Mouse (Mus musculus): ENCODE results near the gene Laptm4a.
"Not testable (repeated sequence)": the region's sequence is repeated elsewhere in the genome, so short reads cannot be mapped to it uniquely, and the experiment has no call there.

Gene Laptm4a

GRCm38 (mm10) chr12:8912860-8913685 lies 8.4 kb upstream of the Laptm4a start:
- DNase-seq (ENCODE audit: low spot score): no peak

DNA sequence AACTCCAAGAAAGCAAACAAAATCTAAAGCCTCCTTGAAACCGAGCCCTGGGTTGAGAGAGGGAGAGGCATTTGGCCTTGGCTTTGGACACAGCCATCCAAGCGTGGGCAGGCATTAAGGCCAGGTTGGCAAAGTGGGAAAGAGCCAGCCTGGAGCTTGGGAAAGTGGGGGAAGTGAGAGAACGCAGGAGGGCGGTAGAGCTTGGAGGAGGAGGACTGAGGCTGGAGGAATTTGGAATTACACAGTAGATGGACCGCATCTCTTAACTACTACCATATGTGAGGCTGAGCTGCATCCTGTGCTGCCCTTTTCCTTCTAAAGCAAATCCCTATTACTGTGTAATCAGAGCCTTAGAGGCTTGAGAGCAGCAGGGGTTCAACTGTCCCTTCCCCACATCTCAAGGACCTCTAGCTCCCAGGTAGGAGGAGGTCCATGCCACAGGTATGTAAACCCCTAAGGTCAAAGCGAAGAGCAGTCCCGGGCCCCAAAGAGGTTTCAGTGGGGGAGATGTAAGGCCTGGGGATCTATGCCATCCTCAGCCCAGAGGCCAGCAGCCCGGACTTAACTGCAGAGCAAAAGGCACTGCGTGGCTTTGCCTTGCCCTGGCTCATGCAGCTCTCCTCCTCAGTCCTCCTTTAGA lies 7.6 kb upstream of the Laptm4a start:
- DNase-seq (ENCODE audit: low spot score): no peak

GRCm38 (mm10) chr12:8916378-8916777 lies 5.1 kb upstream of the Laptm4a start:
- no peak for DNase-seq (ENCODE audit: low spot score)

- DNase-seq (ENCODE audit: low spot score): no peak
These were observed 2.2 kb upstream of the Laptm4a start for GRCm38 (mm10) chr12:8919231-8919630.

DNA sequence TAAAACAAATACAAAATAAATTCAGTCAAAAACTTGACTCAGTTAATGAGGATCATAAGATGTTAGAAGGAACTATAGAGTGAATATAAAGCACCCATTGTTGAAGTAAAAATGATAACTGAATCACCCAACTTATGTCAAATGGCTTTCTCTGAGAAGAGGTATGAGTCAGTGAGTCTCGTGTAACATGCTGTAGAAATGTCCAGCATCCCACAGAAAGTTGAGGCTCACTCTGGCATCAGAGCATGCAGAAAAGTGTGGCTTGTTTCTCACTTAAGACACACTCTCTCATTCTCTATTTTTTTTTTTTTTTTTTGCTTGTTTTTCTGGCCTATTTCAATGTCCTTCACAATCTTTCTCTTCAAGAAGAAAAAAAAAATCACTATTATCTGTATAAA lies 469 bp upstream of the Laptm4a start:
- no peak for DNase-seq (ENCODE audit: low spot score)

DNA sequence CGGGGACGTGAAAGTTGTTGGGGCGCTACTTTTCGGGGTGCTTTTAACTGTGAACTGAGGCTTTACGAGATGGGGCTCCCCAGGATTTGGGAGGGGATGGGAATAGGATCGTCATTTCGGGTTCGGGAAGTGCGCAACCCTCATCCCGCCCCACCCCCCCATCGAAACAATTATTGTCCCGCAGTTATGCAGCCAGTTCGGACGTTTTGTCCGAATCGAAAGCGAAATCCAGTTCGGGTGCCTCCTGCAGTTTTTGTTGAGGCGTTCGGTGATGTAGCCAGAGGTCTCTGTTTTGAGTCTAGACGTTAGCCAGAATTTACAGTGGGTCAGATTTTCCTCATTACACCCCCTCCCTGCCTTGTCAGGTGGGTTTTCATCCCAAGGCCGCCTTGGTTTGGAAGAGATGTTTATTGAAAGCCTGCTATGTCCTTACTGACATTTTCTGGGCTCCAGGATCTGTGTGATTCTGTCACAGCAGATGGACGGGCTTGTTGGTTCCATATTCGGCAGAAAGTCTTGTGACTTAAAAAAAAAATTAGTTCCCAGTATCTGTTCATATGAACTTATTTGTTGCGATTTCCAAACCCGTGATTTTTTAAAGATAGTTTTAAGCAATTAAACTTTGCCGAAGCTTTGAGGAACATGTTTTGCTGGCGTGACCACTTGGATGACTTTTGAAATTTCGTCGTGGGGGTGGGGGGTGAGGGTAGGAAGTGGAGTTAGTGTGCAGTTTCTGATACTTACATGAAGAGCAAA lies 1.1 kb downstream of the Laptm4a start:
- peak; percentile 4 for DNase-seq (ENCODE audit: low spot score)

DNA sequence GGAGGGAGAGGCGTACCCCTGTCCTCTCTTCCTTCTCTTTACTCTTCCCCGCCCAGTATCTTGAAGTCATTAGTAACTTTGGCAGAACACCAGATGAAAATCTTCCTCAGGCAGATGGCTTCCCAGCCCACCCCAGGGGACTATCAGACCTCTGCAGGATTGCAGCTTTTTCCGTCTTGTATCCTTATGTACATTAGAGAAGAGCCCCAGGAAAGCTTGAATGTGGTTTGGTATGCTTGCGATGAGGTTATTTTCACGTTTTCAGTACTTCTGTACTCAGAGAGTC lies 1.6 kb downstream of the Laptm4a start:
- no peak for DNase-seq (ENCODE audit: low spot score)

- no peak for DNase-seq (ENCODE audit: low spot score)
These were observed 2.1 kb downstream of the Laptm4a start for GRCm38 (mm10) chr12:8923603-8924002.

GRCm38 (mm10) chr12:8927652-8928051 lies 6.2 kb downstream of the Laptm4a start:
- DNase-seq (ENCODE audit: low spot score): no peak

- DNase-seq (ENCODE audit: low spot score): no peak
These were observed 7.3 kb downstream of the Laptm4a start for GRCm38 (mm10) chr12:8928766-8929165.

- no peak for DNase-seq (ENCODE audit: low spot score)
These were observed 9.6 kb downstream of the Laptm4a start for GRCm38 (mm10) chr12:8931083-8931482.

DNA sequence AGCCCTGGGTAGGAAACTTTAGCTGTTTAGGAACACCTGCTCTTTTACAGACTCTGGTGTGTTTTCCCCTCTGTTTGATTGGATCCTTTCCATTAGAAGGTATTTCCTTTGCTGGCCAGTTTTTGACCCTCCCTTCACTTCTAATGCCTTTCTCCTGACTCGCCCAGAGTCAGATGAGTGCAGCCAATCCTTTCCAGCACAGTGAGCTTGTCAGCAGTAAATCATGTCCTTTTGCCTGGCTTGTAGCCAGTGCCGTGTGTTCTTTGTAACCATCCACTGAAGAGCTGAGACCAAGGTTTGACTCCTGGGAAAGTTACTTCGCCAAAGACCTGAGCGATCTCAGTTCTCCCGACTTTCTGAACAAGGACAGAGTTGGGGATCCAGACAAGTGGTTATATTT lies 13.9 kb downstream of the Laptm4a start:
- DNase-seq (ENCODE audit: low spot score): no peak

DNA sequence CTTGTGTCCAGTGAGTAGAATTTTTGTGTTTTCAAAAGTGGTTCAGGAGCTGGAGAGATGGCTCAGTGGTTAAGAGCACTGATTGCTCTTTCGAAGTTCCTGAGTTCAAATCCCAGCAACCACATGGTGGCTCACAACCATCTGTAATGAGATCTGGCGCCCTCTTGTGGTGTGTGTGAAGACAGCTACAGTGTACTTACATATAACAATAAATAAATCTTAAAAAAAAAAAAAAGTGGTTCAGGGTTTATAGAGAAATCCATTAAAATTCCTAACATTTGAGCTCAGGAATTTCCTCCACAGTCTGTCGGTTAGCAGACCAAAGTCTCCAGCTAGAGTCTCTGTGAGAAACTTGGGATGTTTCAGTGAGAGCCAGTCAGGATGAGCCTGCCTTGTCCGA lies 14.7 kb downstream of the Laptm4a start:
- not testable (repeated sequence) for DNase-seq (ENCODE audit: low spot score)

DNA sequence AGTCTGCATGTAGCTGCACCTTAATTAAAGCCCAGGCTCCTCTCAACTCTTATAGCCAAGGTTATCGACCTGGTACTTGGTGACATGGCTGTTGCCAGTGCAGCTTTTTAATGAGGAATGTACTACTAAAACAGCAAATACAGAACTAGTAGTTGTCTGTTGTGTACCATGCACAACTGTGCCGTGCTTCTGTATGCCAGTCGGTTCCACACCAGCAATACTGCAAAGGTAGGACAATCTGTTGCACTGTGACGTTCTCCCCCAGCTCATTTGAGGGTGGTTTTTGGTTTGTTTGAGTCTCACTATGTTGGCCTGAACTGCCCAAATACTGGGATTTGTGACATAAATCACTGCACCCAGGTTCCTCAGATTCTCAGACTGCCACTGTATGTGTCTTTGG lies 18.0 kb downstream of the Laptm4a start:
- no peak for DNase-seq (ENCODE audit: low spot score)

GRCm38 (mm10) chr12:8940011-8941005 lies 18.8 kb downstream of the Laptm4a start:
- no peak for DNase-seq (ENCODE audit: low spot score)

GRCm38 (mm10) chr12:8941131-8941615 lies 19.7 kb downstream of the Laptm4a start:
- DNase-seq (ENCODE audit: low spot score): no peak

DNA sequence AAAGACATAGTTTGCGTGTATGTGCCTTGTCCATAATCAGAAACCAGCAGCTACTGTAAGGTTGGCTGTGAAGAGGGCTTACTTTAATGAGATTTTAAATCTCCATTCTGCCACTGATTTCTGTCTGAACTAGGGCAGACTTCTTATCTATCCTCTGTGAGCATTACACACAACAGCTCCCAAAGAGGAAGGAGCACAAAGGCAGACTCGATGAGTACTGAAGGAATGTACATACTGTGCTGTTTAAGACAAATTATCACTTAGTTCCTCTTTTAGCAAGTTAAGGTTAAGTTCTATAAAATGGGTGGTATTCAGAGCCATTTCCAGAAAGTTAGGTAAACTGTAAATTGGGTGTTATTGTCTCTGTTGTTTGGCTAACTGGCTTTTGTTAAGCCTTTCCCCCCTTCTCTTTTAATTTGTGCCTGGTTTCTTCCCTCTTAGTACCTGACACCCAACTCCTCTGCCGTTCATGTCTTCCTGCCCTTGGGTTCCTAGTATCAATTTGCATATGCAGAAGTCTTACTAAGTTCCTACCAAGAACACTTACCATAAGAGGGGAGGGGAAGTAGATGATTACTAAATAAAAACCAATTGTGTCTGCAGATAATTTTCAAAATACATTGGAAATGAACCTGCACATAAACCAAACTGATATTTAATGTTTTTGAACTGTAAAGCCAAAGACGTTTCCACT lies 20.4 kb downstream of the Laptm4a start:
- no peak for DNase-seq (ENCODE audit: low spot score)

GRCm38 (mm10) chr12:8947163-8947562 lies 25.7 kb downstream of the Laptm4a start:
- no peak for DNase-seq (ENCODE audit: low spot score)

DNA sequence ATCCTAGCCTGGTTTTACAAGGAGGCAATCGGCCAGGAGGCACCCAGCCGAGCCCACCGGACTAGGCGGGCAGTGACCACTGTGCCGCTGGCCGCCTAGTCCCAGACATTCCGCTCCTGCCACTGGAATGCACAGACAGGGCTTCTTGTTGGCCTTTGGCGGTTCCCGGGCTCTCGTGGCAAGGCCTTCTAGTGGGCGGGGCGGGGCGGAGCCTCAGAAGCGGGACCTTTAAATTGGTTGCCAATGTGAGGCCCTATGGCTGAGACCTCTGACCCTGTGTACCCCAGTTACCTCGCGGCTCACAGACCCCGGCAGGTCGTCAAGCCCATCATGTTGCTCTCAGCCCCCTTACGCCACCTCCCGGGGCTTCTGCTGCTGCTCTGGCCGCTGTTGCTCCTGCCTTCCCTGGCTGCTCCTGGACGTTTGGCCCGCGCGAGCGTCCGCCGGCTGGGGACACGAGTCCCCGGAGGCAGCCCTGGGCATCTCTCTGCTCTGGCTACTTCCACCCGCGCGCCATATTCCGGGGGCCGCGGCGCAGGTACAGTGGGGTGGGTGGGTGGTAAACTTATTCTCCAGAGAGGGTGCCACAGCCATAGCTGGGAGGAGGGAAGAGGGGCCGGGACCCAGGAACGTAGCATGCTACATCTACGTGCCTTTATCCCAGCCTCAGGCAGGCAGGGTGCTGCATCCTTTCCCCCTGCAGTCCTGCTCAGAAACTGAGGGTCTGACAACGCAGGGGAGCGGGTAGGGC lies 26.4 kb downstream of the Laptm4a start, which contains the start of gene Matn3:
Gene Matn3 (plus strand): TSS at position 216 of the 751 bp plus-strand sequence.
- DNase-seq (ENCODE audit: low spot score): peak; percentile 6

- no peak for DNase-seq (ENCODE audit: low spot score)
These were observed 31.7 kb downstream of the Laptm4a start for GRCm38 (mm10) chr12:8953136-8953535.
